Mouse (Mus musculus) heart, adult 8-10 months (tissue): ENCODE measurements around the gene 2810459M11Rik. TPM values are rescaled to one million over a fixed set of nuclear protein-coding genes. Genes with fewer than 3 reads are reported as not detected.
A peak's percentile ranks its signal among the peaks of the same experiment; 100 is the strongest.

Experiments
- DNase-seq: peaks from one replicate; pipeline ENCODE4 v3.0.0; 2022; ENCODE audit warnings: low spot score
- total RNA-seq, 4 experiments: library from RNA; stranded (reverse); gene quantifications; 2 replicates each; pipeline ENCODE4 v1.2.4; 2022

Gene 2810459M11Rik
- total RNA-seq, 4 experiments from 2014 or later: not detected

GRCm38 (mm10) chr1:86053198-86053921 is 7.7 kb downstream of the 2810459M11Rik start:
- peak; percentile 68 for DNase-seq

GRCm38 (mm10) chr1:86054943-86055342 is 9.3 kb downstream of the 2810459M11Rik start:
- DNase-seq: no peak

GRCm38 (mm10) chr1:86056284-86056683 is 10.6 kb downstream of the 2810459M11Rik start:
- no peak for DNase-seq

GRCm38 (mm10) chr1:86058856-86059769 is 13.4 kb downstream of the 2810459M11Rik start:
- peak; percentile 92 for DNase-seq

- no peak for DNase-seq
These were observed 16.9 kb downstream of the 2810459M11Rik start for GRCm38 (mm10) chr1:86062523-86062922.

- peak; percentile 91 for DNase-seq
These were observed 18.8 kb downstream of the 2810459M11Rik start, which contains the start of gene Psmd1 for GRCm38 (mm10) chr1:86064271-86064991. TSS of gene Psmd1 (plus strand) at chr1:86064387.

- DNase-seq: no peak
These were observed 30.9 kb downstream of the 2810459M11Rik start for GRCm38 (mm10) chr1:86076565-86076964.

- no peak for DNase-seq
These were observed 48.8 kb downstream of the 2810459M11Rik start for GRCm38 (mm10) chr1:86094413-86094812.

GRCm38 (mm10) chr1:86105054-86105453 is 59.4 kb downstream of the 2810459M11Rik start:
- no peak for DNase-seq

Other genes starting within 250 kb of the 2810459M11Rik start
- gene Itm2c, start 151.6 kb upstream of the 2810459M11Rik start, total RNA-seq: 10 to 100 TPM; 56.7 to 61.6 (median 58.2) TPM
- gene 4933407L21Rik, start 117.4 kb upstream of the 2810459M11Rik start, total RNA-seq: not detected
- gene Gpr55, start 84.9 kb upstream of the 2810459M11Rik start, total RNA-seq: under 1 TPM in 1 of 4 experiments, not detected in 3; 0.09 TPM
- gene Spata3, start 29.0 kb upstream of the 2810459M11Rik start, total RNA-seq: not detected
- gene Psmd1, start 18.5 kb downstream of the 2810459M11Rik start, total RNA-seq: 100 to 1,000 TPM in 3 of 4 experiments, 10 to 100 TPM in 1; 95.7 to 115 (median 109) TPM
- under 1 TPM; 0.27 to 0.78 (median 0.52) TPM for gene Htr2b, start 66.1 kb downstream of the 2810459M11Rik start, total RNA-seq
- gene Gm21972, start 87.8 kb downstream of the 2810459M11Rik start, total RNA-seq: 1 to 10 TPM in 3 of 4 experiments, under 1 TPM in 1; 0.76 to 2.9 (median 1.4) TPM
- gene Armc9, start 108.9 kb downstream of the 2810459M11Rik start, total RNA-seq: 1 to 10 TPM; 2.4 to 3.5 (median 2.9) TPM